Mouse (Mus musculus): ENCODE results near the gene Osbpl5. TPM values are rescaled to one million over a fixed set of nuclear protein-coding genes. Genes with fewer than 3 reads are reported as not detected.

Gene Osbpl5
- total RNA-seq, 2 experiments from 2014 or later = 45.1 to 46.4 TPM

DNA sequence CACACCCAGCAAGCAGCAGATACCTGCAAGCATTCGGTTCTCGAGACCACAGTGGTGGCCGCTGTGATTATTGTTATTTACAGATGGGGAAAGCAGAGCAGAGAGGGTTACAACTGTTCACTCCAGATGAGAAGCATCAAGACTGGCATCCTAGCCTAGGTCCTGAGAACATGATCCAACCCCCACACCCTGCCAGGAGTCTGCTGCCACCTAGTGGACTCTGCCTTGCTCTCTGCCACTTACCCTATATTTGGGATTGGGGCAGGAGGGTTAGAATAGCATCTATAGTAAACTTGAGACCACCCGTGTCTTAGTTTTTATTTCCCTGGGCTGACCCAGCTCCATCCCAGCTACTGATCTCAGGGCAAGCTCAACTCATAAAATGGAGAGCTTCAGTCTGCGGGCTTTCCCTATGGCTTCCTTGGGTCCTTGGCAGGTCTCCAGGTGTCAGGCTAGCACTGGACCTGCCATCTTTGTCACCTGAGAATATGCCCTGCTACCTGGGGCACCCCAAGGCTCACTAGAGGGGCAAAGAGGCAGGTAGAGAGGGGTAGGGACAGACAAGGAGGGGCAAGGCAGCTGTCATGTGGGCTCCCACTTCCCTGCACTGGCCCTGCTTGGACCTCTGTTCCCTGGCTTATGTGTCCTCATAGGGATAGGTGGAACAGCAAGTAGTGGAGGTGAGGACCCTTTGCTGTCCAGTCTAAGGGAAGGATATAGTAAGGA lies 2.6 kb downstream of the Osbpl5 start:
- DNase-seq = peak; percentile 78

DNA sequence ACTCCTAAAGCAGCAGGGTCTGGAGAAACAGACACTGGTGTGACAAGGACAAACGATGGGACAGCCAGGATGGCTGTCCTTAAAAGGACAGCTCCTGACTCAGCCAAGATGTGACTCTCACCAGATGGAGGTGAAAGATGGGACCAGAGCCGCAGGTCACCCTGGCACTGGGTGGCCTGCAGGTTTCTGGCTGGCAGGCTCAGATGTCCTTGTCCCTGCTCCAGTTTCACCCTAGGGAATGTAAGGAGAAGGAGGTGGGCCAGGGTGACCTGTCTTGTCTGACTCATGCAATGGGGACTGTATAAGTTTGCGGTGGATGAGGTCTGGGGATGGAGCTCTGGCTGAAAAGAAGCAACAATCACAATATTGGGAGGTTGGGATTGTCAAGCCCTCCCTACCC lies 4.2 kb downstream of the Osbpl5 start:
- no peak for DNase-seq

DNA sequence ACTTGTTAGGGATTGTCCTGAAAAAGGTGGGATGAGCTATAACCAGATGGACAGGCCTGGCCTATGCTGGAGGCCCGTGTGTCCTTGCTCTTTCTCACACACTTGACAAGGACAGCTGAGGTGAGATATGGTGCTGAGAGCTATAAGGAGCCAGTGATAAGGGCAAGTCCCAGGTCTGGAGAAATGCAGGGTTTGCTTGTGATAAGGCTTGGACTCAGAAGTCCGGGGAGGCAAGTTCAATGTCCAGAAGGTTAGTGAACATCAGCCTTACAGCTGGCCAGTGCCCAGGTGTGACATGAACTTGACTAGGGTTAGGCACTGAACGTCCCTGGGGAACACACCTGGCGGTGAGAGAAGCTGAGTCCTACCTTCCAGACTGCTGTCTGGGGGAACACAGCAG lies 4.7 kb downstream of the Osbpl5 start:
- no peak for DNase-seq

DNA sequence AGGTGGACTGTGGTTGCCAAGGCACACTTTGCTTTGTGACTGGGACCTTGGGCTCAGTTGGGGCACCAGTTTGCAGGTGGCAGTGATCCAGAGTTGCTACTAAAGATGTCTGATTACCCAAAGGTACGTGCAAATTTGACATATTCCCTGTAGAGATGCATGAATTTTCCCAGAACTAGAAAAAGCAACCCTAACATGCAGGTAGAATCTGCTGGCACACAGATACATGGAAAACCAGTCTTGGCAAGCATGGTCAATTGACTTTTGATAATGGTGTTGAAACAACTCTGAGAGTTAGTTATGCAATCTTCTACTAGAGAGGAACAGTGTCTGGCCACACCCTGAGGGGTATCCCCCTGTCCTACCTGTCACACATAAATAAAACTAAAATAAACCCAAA lies 5.4 kb downstream of the Osbpl5 start:
- DNase-seq = no peak

DNA sequence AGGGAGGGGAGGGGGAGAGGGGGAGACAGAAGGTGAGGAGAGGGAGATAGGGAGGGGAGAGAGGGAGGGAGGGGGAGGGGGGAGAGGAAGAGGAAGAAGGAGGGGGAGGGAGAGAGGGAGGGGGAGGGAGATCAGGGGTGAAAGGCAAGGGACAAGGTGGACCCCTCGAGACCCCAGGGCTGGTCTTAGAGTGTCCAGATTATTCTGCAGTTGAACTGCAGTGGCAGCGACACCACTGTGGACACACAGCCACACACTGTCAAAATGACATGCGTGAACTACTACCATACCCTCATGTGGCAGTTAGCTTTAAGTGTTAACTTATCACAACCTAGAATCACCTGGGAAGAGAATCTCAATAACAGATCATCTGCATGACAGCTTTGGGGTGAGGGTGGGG lies 7.7 kb downstream of the Osbpl5 start:
- no peak for DNase-seq

- peak; percentile 95 for DNase-seq
These were observed 8.5 kb downstream of the Osbpl5 start for GRCm38 (mm10) chr7:143748041-143748868.

- DNase-seq = no peak
These were observed 16.1 kb downstream of the Osbpl5 start for GRCm38 (mm10) chr7:143740653-143741052.

DNA sequence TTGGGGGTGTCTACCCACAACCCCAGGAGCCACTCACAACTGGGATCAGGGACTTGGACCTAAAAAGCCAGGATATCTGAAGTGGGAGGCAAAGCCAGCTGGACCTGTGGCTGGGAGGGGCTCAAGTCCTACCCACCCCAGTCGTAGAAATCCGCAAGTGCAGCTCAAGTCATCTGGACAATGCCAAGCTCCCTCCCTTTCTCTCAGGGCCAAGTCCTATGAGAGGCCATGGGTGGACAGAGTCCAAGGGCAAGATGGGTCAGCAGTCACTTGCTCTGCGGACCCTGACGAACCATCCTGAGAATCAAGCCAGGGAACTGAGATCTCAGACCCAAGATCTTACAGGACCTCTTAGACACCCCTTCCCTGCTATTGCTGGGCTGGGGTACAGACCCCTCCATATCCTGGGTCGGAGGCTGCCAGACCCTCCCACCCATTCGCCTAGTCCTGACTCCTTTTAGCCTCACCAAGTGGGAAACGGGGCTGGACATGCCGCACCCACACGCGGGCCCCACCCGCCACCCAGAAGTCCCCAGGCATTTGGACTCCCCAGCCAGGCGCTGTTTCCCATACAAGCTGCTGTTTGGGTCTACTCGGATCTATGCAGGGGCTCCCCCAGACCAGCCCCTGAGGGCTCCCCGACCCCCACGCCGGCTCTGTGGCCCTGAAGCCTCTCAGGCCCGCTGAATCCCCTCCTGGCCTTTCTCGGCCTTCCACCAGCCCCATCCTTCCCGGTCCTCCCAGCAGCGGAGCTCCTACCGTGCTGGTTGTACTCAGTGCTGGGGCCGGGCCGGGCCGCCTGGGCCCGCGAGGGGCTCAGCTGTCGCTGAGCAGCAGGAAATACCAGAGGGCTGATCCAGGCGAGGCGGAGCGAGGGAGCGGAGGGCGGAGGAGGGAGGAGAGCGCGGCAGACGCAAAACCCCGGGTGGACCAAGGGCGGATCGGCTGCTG lies 17.0 kb downstream of the Osbpl5 start:
- peak; percentile 92 for DNase-seq

DNA sequence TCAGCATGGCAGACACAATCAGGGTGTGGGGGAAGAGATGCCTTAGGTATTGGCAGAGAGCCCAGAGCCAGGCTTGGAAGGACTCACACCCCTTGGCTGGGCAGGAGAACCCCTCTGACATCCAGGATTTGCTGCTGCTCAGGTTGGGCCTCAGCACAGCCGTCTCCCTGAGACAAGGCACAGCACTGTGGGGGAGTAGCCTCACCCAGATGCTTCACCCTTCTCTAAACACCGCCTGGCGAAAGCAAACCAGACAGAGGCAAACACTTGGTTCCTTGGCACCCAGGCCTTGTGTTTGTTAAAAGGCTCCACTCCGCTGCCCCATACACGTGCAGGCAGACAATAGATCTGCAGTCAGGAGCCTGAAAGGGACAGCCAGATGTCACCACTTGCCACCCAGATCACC lies 18.2 kb downstream of the Osbpl5 start:
- DNase-seq = peak; percentile 56

- no peak for DNase-seq
These were observed 18.6 kb downstream of the Osbpl5 start for GRCm38 (mm10) chr7:143738194-143738593.

DNA sequence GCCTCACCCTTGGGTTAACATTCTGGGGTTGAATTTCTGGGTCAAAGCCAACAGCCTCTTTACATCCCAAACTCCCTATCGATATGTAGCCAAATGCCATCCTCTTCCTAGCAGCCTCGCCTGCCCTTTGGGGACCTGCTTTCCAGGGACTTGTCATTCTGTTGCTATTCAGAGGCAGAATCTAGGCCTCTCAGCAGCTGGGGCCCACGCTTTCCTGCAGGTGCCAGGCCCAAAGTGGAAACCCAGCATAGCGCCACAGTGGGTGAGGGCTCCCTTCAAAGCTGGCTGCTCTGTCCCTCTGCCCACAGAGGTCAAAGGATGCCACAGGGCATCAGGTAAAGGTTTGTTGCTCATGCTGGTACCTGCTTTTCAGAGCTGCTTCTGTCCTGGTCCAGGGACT lies 23.0 kb downstream of the Osbpl5 start:
- no peak for DNase-seq

GRCm38 (mm10) chr7:143729886-143730285 lies 26.9 kb downstream of the Osbpl5 start:
- DNase-seq = peak; percentile 42

GRCm38 (mm10) chr7:143726396-143726795 lies 30.4 kb downstream of the Osbpl5 start:
- DNase-seq = no peak

DNA sequence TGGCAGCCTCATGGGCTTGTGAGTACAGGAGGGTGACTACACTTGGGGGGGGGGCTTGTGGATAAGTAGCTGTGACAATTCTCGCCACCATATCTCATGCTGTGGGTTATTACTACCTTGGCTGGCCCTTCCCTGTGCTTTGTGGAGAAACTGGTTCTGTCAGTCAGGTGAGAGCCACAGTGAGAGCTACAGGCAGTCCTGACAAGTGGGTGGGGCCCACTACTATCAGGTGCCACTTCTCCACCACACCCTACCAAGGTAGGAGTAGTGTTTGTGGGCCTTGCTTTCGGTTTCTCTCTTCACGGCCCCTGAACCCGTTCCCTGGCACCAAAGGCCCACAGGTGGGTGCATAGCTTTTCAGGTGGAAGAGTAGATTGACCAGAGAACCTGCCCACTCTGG lies 32.9 kb downstream of the Osbpl5 start:
- no peak for DNase-seq

DNA sequence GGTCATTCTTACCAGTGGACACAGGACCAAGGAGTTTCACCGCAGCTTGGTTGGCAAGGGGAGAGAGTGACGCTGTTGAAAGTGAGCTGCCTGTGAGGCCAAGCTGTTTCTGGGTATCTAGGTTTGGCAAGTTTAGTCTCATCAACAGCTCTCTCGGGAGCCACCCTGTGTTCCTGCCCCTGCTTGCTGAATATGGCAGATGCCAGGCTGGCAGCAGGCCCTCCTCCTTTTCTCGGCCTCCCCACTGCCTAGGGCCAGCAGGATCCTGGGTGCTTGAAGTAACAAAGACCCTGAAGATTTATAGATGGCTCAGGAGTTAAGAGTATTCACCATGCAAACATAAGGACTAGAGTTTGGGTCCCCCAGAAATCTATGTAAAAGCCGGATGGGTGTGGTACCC lies 34.1 kb downstream of the Osbpl5 start:
- no peak for DNase-seq

GRCm38 (mm10) chr7:143717811-143718210 lies 39.0 kb downstream of the Osbpl5 start:
- DNase-seq = peak; percentile 44

GRCm38 (mm10) chr7:143713421-143713820 lies 43.4 kb downstream of the Osbpl5 start:
- no peak for DNase-seq

GRCm38 (mm10) chr7:143712771-143713348 lies 43.9 kb downstream of the Osbpl5 start:
- no peak for DNase-seq

DNA sequence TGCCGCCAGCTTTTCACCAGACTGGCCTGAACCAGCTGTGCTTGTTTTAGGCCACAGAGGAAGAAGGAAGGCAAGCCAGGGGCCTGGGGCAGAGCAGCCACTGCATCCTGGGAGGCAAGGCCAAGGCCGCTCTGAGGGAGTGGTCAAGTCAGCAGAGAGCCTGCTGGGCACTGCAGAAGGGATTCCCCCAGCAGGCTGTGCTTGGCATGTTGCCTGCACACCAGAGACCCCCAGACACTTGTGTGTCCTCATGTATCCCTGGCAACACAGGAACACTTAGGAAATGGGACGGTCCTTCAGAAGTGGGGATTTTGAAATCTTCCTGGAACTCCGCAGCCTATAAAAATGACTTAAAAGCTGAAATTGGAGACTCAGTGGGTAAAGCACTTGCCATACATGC lies 44.8 kb downstream of the Osbpl5 start:
- peak; percentile 14 for DNase-seq

GRCm38 (mm10) chr7:143711381-143711780 lies 45.4 kb downstream of the Osbpl5 start:
- DNase-seq = no peak

GRCm38 (mm10) chr7:143709395-143709794 lies 47.4 kb downstream of the Osbpl5 start:
- DNase-seq = no peak

GRCm38 (mm10) chr7:143706697-143707438 lies 49.9 kb downstream of the Osbpl5 start:
- peak; percentile 96 for DNase-seq
